Mouse (Mus musculus) thymus, postnatal 25 days (tissue): Measurements from ENCODE around the gene Sh3pxd2b.

Experiments
- DNase-seq: peaks from one replicate; pipeline ENCODE4 v3.0.0; 2022

Gene Sh3pxd2b

DNA sequence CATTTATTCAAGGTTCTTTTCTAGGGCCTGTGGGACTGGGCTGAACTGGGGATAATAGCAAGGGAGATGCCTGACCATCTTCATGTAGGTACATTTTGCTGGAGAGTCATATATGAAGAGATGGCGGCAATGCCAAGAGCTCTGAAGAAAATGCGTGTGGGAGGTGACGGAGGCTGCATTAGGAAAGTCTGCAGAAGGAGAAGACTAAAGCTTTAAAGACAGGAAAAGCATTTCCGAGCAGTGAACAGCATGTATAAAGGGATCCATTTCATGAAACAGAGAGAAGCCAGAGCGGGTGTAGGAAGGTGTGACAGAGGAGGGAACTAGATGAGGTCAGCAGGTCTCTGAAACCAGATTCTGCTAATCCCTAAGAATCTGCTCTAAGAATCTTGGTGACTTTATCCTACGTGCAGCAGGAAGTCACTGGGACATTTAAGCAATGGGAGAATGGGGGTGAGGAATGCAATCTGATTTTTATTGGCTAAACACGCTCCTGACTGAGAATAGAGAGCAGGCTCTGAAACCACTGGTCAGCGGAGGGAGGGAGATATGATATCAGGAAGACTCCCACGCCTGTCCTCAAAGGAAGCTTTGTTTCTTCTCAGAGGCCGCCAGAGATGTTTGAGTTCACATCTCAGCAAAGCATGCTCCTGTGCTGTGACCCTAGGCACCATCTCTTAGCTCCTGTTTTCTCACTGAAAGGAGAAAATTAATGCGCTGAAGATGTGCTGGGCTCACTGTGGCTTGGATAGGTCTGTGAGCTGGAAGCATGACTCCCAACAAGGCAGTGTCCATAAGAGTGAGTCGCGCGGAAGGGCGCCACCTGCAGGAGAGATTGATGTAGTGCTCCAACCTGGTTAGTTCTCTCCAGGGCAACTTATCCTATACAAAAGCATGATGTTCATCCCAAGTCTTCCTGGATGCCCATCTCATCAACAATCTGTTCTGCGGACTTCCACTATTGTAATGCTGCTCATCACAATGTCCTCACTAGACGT is 6.8 kb upstream of the Sh3pxd2b start:
- peak; percentile 11 for DNase-seq

DNA sequence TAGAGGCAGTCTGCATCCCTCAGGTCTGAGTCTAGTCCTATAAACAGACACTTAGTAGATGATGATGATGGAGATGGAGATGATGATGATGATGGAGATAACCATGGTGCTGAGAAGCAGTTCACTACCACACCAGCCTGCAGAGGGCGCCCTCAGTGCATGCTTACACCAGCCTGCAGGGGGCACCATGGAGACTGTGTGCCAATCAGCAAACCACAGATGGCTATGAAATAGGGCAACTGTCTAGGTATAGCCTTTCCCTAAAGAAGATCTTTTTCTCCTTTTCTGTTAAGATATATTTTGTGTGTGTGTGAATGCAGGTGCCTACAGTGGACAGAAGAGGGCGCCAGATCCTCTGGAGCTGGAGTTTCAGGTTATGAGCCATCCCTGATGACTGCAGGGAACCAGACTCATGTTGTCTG is 4.8 kb upstream of the Sh3pxd2b start:
- DNase-seq, result peak; percentile 60

DNA sequence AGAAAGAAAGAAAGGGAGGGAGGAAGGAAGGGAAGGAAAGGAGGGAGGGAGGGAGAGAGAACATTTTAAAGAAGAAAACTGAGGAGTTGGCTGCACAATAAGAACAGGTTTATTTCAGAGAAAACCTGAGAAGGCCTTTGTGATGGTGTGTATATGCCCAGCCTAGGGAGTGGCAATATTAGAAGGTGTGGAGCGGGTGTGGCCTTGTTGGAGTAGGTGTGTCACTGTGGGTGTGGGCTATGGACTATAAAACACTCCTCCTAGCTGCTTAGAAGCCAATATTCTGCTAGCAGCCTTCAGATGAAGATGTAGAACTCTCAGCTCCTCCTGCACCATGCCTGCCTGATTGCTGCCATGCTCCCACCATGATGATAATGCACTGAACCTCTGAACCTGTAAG is 4.3 kb upstream of the Sh3pxd2b start:
- DNase-seq, result no peak

DNA sequence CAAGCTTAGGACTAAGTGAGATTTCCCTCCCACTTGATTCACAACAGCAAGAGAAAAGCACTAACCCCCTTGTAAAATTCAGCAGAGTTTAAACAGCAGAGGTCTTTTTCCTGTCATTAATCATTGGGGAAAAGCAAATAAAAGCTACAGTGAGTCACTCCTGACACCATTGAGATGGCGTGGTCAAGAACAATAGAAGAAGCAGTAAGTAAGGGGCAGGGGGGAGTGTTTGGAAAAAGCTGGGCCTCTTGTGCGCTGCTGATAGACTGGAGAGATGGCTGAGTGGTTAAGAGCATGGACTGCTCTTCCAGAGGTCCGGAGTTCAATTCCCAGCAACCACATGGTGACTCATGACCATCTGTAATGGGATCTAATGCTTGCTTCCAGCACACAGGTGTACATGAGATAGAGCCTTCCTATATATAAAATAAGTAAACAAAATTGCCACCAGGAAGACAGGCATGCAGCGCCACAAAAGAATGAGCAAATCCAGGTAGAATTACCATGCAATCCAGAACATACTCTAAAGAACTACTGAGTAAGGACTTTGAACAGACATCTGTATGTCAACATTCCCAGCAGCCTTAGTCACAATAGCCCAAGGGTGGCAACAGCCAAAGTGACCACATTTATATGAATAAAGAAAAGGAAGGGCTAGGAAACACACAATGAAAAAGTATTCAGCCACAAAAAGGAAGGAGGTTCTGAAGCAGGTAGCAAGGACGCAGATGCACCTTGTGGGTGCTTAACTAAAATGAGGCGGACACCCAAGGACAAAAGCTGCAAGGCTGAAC is 1.9 kb upstream of the Sh3pxd2b start:
- no peak for DNase-seq

DNA sequence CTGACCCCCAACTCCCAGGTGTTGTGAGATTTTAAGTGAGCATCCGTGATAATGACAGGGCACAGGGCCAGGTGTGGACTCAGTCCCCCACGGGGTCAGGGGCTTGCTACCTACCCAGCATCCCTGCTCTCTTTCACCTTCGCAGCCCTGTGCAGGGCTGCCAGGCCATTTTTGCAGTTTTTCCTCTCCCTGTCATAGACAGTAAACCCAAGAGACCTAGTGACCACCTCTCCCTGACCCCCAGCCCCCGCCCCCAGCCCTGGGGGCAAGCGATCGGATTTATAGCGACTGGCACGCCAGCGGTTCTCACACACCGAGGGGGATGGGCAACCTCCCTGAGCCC is 385 bp upstream of the Sh3pxd2b start:
- no peak for DNase-seq

DNA sequence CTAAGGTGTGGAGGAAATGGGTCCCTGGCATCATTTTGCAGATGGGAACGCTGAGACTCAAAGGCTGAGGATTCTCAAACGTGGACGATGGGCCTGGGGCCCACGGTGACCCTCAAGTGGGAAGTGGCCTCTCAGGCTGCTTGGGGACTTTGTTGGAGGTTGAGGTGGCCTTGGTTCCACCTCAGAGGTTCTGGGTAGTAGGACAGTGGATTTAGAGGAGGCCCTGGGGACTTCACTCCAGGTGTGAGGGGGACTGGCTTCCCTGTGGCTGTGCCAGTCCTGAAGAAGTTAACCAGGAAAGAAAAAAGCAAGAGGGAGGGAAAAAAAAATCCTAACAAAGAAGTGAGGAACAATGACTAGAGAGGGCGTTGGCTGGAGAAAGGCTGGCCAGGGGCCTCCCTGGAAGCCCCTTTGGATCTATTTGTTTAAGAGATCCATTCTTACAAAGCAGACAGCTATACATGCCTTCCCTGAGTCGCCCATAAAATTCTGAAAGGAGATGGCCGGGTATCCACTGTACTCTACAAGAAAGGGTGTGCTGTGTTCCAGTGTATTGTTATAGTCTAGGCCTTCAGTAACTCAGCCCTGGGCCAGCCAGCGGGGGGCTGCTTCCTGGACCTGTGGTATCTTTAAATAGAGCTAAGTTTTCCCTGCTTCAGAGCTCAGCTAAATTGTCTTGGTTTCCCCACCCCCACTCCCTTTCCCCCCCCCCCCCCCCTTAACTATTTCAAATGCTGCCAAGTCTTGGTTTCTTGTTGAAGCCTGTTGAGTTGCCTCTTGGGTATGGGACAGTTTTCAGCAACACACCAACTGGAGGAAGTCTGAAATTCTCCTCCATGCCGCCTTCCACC is 1.0 kb downstream of the Sh3pxd2b start:
- no peak for DNase-seq

DNA sequence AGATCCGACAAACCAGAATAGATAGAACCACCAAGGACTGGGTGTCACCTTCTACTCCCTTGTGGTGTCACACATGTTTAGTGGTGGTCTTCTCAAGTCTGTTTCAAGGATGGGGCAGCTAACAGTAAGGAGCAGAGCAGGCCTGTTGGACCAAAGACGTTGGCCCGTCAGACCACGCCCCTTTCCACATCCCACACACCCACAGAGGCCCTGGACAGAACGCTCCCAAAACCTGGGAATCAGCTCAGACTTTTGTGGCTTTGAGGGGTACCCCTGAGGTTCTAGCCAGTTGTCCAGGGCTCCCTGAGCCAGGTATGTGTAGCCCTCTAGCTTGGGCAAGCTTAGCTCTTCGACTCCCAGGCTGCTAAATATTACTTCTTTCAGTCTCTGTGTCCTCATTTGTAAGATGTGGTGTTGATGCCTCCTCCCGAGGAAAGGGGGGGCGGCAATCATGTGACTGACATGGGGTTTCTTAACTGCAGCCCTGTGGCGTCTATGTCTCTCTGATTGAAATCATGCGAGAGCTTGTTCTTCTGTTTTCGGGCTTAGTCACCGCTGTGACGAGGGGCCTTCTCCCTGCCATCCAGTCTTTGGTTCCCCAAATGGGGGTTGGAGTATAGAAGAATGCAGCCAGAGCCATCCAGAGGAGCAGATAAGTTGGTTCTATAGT is 1.8 kb downstream of the Sh3pxd2b start:
- no peak for DNase-seq

DNA sequence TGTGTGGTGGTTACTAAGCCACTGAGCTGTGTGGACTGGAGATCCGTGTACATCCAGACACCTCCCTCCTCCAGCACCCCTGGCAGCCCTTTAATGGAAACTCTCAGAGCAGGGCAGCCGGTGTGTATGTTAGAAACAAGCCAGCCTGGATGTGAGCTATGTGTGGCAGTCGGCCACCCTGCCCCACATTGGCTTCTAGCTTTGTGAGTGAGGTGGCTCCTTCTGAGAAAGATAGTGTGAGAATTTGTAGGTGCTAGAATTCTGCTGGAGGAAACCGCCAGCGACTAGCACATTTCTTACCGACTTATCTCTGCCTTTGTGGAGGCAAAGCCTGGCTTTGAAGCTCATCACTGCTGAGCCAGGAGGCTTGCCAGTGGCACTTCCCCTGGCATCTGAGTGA is 5.3 kb downstream of the Sh3pxd2b start:
- no peak for DNase-seq

DNA sequence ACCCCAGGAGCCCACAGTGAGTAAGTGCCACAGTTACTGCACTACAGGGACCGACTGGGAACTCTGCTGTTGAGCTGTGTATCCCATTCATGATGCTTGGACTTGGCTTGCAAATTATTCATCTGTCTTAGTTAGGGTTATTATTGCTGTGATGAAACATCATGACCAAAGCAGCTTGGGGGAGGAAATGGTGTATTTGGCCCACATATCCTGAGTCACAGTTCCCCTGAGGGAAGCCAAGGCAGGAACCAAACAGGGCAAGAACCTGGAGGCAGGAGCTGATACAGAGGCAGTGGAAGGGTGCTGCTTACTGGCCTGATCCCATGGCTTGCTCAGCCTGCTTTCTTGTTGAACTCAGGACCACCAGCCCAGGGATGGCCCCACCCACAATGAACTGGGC is 7.8 kb downstream of the Sh3pxd2b start:
- DNase-seq, result no peak

DNA sequence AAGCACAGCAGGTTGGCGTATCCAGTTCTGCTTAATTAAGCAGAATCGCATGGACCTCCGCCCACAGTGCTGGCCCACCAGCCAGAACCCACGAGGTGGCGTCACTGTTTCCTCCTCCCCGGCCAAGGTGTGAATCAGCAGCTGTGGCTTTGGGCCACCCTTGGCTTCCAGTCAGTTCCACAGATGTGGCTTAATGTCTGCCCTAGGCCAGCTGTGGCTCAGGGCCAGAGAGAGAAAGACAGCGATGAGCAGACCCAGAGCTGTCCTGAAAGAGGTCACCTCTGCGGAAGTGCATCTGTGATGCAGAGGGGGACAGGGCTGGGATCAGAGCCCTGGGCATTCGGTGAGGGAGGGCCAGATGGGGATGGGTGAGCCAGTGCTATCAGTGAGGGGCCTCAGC is 10.1 kb downstream of the Sh3pxd2b start:
- no peak for DNase-seq

DNA sequence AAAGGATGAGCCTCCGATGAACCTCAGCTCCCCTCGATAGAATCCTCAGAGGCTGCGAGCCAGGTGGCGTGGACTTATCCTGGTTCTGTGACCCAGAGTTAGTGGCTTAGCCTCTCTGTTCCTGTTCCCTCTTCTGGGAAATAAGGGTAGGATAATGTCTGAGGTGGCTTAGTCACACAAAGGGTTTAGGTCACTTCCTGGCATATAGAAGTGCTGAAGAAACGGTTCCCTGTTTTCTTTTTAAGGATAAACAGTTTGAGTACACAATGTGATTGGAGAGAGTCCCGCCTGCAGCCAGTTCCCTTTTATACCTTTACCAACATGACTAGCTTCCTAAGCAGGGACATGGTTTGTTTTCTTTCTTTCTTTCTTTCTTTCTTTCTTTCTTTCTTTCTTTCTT is 10.8 kb downstream of the Sh3pxd2b start:
- no peak for DNase-seq

DNA sequence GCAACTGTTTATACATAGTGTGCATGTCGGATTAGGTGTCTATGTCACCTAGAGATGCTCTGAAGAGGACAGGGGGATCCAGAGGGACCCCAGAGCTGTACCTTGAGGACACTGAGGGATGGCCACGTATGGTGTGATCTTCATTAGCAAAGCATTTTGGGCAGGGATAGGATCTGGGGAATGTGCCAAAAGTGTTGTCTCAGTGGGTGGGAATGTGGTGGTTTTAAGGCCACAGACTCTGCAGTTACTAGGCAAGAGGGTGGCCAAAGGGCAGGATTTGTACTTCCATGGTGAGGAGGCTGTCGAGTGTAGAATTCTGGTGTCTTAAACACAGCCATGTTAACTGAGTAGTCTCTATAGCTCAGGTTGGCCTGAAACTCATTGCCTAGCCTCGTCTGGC is 11.9 kb downstream of the Sh3pxd2b start:
- DNase-seq, result no peak

DNA sequence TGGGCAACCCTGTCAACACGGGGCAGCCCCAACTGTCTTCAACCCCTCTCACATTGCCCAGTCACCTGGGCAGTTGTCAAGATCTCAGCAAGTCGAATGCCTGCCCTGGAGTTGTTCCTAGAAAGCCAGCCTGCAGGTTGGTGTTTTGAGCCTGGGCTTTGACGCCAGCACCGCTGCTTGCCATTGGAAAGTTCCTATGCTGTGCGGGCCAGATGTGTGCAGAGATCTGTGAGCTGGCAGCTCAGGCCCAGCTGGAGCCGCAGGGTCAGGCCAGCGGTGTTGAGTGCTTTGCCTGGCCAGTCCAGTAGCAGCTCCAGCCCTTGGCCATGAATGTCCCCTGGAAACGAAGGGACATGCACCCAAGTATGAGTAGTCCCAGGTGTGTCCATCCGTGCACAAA is 14.2 kb downstream of the Sh3pxd2b start:
- DNase-seq, result no peak

DNA sequence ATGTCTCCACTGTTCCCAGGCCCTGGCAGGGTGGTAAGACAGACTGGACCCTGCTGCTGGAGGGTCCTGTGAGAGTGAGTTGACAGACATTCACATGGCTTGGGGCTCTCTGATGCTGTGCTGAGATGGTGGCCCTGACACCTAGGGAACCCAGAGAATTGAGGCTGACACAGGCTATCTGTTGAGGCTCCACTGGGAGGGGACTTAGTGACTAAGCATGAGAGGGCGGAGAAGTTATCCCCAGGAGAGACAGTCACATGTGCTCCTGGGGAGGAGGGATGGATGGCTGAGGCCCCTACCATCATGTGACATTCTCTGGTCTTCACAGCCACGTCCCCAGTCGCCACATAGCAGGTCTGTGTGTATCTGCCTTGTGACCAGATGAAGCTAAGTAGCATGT is 15.6 kb downstream of the Sh3pxd2b start:
- no peak for DNase-seq

DNA sequence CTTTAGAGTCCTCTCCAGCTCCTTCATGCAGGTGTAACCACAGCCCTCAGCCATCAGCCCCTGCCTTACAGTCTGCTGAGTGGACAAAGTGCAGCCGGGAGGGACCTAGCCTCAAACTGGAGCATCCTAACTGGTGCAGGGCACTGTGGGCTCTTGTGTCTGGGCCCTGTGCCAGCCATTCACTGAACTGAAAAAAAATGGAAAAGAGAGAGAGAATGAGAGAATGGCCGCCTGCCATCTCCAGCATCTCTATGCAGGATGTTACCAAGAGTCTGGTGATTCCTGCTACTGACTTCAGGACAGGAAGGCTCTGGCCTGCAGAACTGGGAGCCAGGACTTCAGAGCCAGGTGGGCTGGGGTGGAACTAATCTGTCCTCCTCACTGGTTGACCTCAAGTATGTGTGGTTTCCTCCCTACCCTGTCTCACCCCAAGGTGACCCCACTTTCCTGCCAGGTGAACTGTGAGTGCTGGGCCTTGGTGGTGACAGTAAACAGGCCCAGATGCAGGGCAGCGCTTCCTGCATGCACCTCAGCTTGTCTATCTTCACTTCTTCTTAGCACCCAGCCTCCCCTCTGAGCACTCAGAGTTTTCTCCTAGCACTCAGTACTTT is 16.1 kb downstream of the Sh3pxd2b start:
- no peak for DNase-seq

DNA sequence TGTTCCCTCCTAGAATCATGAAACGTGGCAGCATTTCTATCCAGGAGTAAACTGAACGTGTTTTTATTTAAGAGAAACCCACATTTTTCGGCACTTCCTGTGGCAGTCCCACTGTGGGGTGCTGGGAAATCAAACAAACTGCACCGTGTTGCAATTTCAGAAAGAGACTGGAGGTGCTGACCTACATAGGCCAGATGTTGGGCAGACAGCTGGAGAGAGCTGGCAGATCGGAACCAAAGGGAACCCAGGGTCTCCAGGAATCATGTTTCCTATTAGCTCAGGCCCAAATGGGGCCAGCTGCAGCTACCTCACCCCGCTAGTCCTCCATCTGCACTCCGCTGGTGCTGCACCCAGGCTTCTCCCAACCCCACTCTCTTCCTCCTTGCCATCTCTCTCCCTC is 16.8 kb downstream of the Sh3pxd2b start:
- peak; percentile 16 for DNase-seq

DNA sequence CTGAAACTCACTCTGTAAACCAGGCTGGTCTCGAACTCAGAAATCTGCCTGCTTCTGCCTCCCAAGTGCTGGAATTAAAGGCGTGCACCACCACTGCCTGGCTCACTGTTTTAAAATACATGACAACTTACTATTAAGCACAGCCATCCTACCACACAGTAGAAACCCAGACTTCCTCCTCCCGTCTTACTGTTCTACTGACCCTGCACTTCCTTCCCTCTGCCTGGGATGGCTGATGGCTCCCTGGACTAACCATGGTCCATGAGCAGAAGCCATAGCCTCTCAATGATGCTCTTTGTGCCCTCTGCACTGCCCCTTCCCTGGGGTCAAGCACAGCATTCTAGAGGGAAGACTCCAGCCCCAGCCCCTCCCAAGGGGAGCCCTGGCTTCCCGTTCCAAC is 17.9 kb downstream of the Sh3pxd2b start:
- no peak for DNase-seq

DNA sequence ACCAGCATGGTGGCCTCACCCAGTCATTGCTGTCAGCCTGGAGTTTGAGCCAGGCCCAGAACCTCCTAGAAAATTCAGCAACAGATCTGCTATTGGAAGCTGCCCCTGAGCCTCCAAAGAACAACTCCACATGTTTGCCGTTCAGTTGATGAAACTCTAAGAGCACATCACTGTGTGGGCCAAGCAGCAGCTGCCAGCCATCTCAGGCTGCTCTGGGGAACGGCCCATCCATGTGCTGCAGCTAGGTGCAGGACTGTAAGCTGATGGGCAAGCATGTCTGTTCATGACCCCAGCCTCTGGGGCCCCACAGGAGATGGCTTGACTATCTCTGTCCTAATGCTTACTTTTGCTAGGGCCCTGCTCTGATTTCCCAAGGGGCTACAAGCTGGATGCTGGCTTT is 19.4 kb downstream of the Sh3pxd2b start:
- DNase-seq, result no peak

DNA sequence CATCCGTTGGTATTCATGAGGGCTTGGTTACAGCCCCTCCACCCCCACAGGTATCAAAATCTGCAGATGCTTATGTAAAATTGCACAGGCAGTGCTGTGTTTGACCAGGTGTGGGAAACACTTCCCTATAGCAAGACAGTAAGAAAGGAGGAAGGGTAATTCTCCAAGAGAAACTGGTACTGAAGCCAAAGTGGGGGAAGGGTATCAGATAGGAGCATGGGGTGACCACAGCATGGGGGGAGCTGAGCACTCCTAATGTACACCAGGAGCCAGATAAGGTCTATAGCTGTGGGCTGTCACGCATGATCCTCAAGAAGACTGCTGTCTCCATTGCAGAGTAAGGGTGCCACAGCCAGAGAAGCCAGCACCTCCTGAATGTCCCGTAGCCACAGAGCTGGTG is 21.4 kb downstream of the Sh3pxd2b start:
- no peak for DNase-seq

DNA sequence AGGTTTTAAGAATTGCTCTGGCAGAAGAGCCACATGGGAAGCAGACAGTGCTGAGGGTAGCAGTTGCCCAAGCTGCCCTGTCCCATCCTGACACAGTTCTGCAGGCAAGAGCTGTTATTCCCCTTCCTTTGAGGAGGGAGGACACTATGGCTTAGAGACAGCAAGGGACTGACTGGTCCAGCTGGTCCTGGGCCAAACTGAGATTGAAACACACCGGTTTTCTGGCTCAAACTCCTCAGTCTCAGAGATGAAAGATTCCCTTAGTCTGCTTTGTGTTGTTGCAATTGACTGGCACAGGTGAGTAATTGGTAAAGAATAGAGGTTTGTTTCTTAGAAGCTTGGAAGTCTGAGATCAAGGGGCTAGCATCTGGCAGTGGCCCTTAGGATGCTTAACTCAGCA is 23.3 kb downstream of the Sh3pxd2b start:
- DNase-seq, result no peak

DNA sequence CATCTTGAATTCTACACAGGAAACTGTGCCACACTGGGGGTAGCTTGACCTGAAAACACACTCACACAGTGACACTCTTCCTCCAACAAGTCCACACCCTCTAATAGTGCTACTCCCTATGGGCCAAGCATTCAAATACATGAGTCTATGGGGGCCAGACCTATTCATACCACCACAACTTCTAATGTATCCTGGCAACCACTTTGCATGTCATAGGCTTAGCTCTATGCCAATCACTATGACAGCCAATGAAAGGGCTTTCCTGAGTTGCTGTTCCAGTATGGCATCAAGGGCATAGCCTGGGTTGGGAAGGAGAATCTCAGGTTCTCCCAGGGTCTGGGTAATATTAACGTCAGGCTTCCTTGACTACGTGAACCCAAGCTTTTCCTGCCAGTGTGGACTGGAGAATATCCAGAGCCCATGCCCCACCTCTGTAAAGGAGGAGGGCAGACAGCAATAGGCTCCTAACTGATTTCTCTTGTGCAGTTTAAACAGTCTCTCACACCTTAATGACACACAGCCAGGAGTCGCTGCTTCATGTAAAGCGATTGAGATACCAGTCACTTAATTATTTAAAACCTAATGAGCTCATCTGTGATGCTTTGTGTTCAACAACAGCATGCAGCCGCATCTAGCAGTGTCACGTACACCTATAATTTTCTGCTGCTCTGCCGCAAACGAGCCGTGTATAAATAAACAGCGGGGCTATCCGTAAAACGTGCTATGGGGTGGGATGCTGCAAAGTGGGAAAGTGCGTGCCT is 25.8 kb downstream of the Sh3pxd2b start:
- DNase-seq, result no peak
